Comparison of ENCODE assay signal across 9 mouse cellular contexts in the genomic region with DNA sequence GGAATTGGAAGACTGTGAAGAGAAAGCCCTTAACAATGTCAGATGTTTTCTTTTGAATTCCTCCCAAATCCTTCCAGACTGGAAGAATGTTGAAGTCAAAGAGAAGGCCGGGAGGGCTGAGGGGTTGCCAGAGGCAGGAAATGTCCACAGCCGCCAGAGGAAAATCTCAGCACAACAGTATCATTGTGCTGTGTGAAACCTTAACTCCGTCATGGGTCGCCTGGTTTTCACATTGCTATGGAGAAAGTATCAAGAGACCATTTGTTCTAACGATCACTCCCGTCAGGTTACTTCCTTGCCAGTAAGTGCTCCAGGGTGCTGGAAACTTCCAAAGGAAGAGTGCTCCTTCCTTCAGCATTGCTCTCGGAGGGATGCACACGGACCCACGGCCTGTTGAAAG.
DNase-seq lines count a peak whose midpoint lies in the region; ATAC-seq lines count a peak whose summit lies in the region.
"Had no signal": no experiment of that assay in that cellular context is flagged by ENCODE, and none has a peak within 500 bp of the region (broad histone marks: within the 10 kb centered on the region; RNA-seq: fewer than 3 reads in every experiment).

No protein-coding gene starts in this region.

- no peak overlapping the region for H3K9ac ChIP-seq in forebrain, embryonic 16.5 days (replicated peaks; ENCODE audit: low read depth, low read length)
- H3K9ac ChIP-seq in hindbrain, embryonic 14.5 days = no peak overlapping the region
- H3K9ac ChIP-seq in midbrain, embryonic 13.5 days (replicated peaks) = no peak overlapping the region
- H3K9ac ChIP-seq in liver, embryonic 11.5 days (ENCODE audit: low read depth, low read length) = no peak overlapping the region

- peaks cover 8% of the 10 kb centered on the region for H3K4me1 ChIP-seq in forebrain, embryonic 16.5 days (replicated peaks; ENCODE audit: control insufficient read depth, insufficient read depth, low read length)
- H3K4me1 ChIP-seq in hindbrain, embryonic 14.5 days (replicated peaks; ENCODE audit: control insufficient read depth, insufficient read depth, low read length) = peaks cover 6% of the 10 kb centered on the region
- peaks cover 12% of the 10 kb centered on the region; the same call in 1 of the 2 replicates for H3K4me1 ChIP-seq in midbrain, embryonic 13.5 days (replicated peaks)
- H3K4me1 ChIP-seq in liver, embryonic 11.5 days (replicated peaks; ENCODE audit: control insufficient read depth, insufficient read depth, low read length) = no peaks in the 10 kb centered on the region

- no peaks in the 10 kb centered on the region for H3K9me3 ChIP-seq in forebrain, embryonic 16.5 days (ENCODE audit: control insufficient read depth, low read length)
- H3K9me3 ChIP-seq in hindbrain, embryonic 14.5 days (ENCODE audit: control insufficient read depth, low read length) = no peaks in the 10 kb centered on the region
- no peaks in the 10 kb centered on the region for H3K9me3 ChIP-seq in midbrain, embryonic 13.5 days
- no peaks in the 10 kb centered on the region for H3K9me3 ChIP-seq in liver, embryonic 11.5 days (ENCODE audit: control insufficient read depth, low read length)

- peak overlapping the region; percentile 0; the same call in 1 of the 2 replicates for H3K4me2 ChIP-seq in forebrain, embryonic 16.5 days (ENCODE audit: low read length)
- no peak overlapping the region; the same call in 1 of the 2 replicates for H3K4me2 ChIP-seq in hindbrain, embryonic 14.5 days (replicated peaks)
- H3K4me2 ChIP-seq in midbrain, embryonic 13.5 days (replicated peaks) = no peak overlapping the region
- no peak overlapping the region for H3K4me2 ChIP-seq in liver, embryonic 11.5 days

- WGBS in forebrain, embryonic 16.5 days = 4% methylated on average over 9 of the region's 9 CpGs
- WGBS in hindbrain, embryonic 14.5 days = 9% methylated on average over 9 of the region's 9 CpGs
- 21% methylated on average over 9 of the region's 9 CpGs for WGBS in midbrain, embryonic 13.5 days
- 51% methylated on average over 9 of the region's 9 CpGs for WGBS in liver, embryonic 11.5 days

- 0 out of 2 replicates have a peak overlapping the region, but pooled peaks have one; percentile 7 for H3K27ac ChIP-seq in forebrain, embryonic 16.5 days (ENCODE audit: low read length)
- peak overlapping the region; percentile 45; the same call in 1 of the 2 replicates for H3K27ac ChIP-seq in hindbrain, embryonic 14.5 days
- peak overlapping the region; percentile 40; the same call in 1 of the 2 replicates for H3K27ac ChIP-seq in midbrain, embryonic 13.5 days
- no peak overlapping the region for H3K27ac ChIP-seq in liver, embryonic 11.5 days (ENCODE audit: low read depth, low read length)

- no peaks in the 10 kb centered on the region for H3K27me3 ChIP-seq in forebrain, embryonic 16.5 days (replicated peaks; ENCODE audit: control insufficient read depth, insufficient read depth, low read length)
- no peaks in the 10 kb centered on the region for H3K27me3 ChIP-seq in hindbrain, embryonic 14.5 days (ENCODE audit: control insufficient read depth, insufficient read depth, low read length)
- H3K27me3 ChIP-seq in midbrain, embryonic 13.5 days = no peaks in the 10 kb centered on the region
- no peaks in the 10 kb centered on the region for H3K27me3 ChIP-seq in liver, embryonic 11.5 days (replicated peaks; ENCODE audit: control insufficient read depth, insufficient read depth, low read length)
- H3K27me3 ChIP-seq: Patski had no signal

- no peaks in the 10 kb centered on the region for H3K36me3 ChIP-seq in forebrain, embryonic 16.5 days (ENCODE audit: control insufficient read depth, insufficient read depth)
- no peaks in the 10 kb centered on the region for H3K36me3 ChIP-seq in hindbrain, embryonic 14.5 days (replicated peaks; ENCODE audit: control insufficient read depth, insufficient read depth)
- no peaks in the 10 kb centered on the region for H3K36me3 ChIP-seq in midbrain, embryonic 13.5 days
- H3K36me3 ChIP-seq in liver, embryonic 11.5 days (ENCODE audit: control insufficient read depth, insufficient read depth, low read length) = no peaks in the 10 kb centered on the region

- peak; percentile 61 for ATAC-seq in forebrain, embryonic 16.5 days
- ATAC-seq in hindbrain, embryonic 14.5 days (ENCODE audit: low FRiP score) = peak; percentile 51
- peak; percentile 22; the same call in 1 of the 2 replicates for ATAC-seq in midbrain, embryonic 13.5 days
- no peak for ATAC-seq in liver, embryonic 11.5 days (replicated peaks; ENCODE audit: low FRiP score)
- no peak for ATAC-seq in inflammation-experienced regulatory T-cells, adult 6 months
- ATAC-seq: Patski had no signal

- no peak overlapping the region for H3K4me3 ChIP-seq in forebrain, embryonic 16.5 days (replicated peaks; ENCODE audit: low read length)
- no peak overlapping the region for H3K4me3 ChIP-seq in hindbrain, embryonic 14.5 days (replicated peaks; ENCODE audit: low read length)
- H3K4me3 ChIP-seq in midbrain, embryonic 13.5 days (replicated peaks) = no peak overlapping the region
- H3K4me3 ChIP-seq in liver, embryonic 11.5 days (ENCODE audit: low read depth, low read length) = no peak overlapping the region

- DNase-seq in embryo, embryonic 11 days = peak; percentile 78
- peak; percentile 29 for DNase-seq in hindbrain, embryonic 14.5 days (ENCODE audit: low spot score)
- DNase-seq in liver, embryonic 11.5 days (ENCODE audit: low spot score) = no peak
- DNase-seq in adrenal gland, adult 8-10 months = no peak
- no peak for DNase-seq in testis, postnatal 10 days (ENCODE audit: low spot score)

Comparison
In these comparisons a context has a peak if more than half of its experiments do, and no peak if none do; other contexts are left out.
1. DNase-seq: peak in embryo, embryonic 11 days (single experiment) and hindbrain, embryonic 14.5 days (single experiment); none in liver, embryonic 11.5 days (single experiment), adrenal gland, adult 8-10 months (single experiment) and testis, postnatal 10 days (single experiment).
2. ATAC-seq: peak in forebrain, embryonic 16.5 days (single experiment), hindbrain, embryonic 14.5 days (single experiment) and midbrain, embryonic 13.5 days (single experiment); none in liver, embryonic 11.5 days (single experiment) and inflammation-experienced regulatory T-cells, adult 6 months (single experiment).